In the genomic region with DNA sequence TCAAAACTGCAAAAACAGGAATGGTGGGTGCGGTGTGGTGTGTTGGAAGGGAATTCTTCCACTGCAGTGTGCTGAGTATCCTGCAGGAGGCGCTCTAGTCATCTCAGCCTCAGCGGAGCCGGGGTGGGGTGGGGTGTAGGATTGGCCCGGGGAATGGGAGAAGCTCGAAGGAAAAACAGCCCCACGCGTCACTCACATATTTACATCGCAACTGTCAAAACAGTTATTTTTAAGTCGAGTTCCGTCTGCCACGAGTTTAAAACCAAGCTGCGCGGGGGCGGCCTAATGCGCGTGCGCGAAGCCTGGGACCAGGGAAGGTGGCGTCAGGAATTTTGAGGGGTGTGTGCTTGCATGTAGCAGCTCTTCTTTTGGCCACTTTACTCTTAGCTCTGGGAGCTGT, we compare ENCODE assay signal across 9 mouse cellular contexts. TPM values are rescaled to one million over a fixed set of nuclear protein-coding genes. Genes with fewer than 3 reads are reported as not detected.
DNase-seq lines count a peak whose midpoint lies in the region; ATAC-seq and TF ChIP-seq lines count a peak whose summit lies in the region.
"Had no signal": no experiment of that assay in that cellular context is flagged by ENCODE, and none has a peak within 500 bp of the region (broad histone marks: within the 10 kb centered on the region; RNA-seq: fewer than 3 reads in every experiment).

No protein-coding gene starts in this region.

- no peaks in the 10 kb centered on the region for H3K36me3 ChIP-seq in G1E (replicated peaks)
- no peaks in the 10 kb centered on the region for H3K36me3 ChIP-seq in forebrain, embryonic 14.5 days (ENCODE audit: control insufficient read depth, insufficient read depth, low read length)
- no peaks in the 10 kb centered on the region for H3K36me3 ChIP-seq in liver, embryonic 16.5 days (ENCODE audit: control insufficient read depth, insufficient read depth)
- no peaks in the 10 kb centered on the region for H3K36me3 ChIP-seq in neural tube, embryonic 14.5 days (ENCODE audit: control insufficient read depth, insufficient read depth, low read length)

- H3K9me3 ChIP-seq in G1E (replicated peaks) = no peaks in the 10 kb centered on the region
- H3K9me3 ChIP-seq in forebrain, embryonic 14.5 days (replicated peaks; ENCODE audit: control insufficient read depth, low read length) = no peaks in the 10 kb centered on the region
- H3K9me3 ChIP-seq in liver, embryonic 16.5 days (replicated peaks; ENCODE audit: control insufficient read depth, low read length) = no peaks in the 10 kb centered on the region
- H3K9me3 ChIP-seq in neural tube, embryonic 14.5 days (ENCODE audit: control insufficient read depth, low read length) = no peaks in the 10 kb centered on the region

- peaks cover 30% of the 10 kb centered on the region for H3K27me3 ChIP-seq in G1E (ENCODE audit: insufficient read depth, low read length)
- H3K27me3 ChIP-seq in forebrain, embryonic 14.5 days (replicated peaks; ENCODE audit: control insufficient read depth, insufficient read depth, low read length) = no peaks in the 10 kb centered on the region
- H3K27me3 ChIP-seq in liver, embryonic 16.5 days (ENCODE audit: control insufficient read depth, insufficient read depth, low read depth, low read length) = peaks cover 6% of the 10 kb centered on the region
- no peaks in the 10 kb centered on the region for H3K27me3 ChIP-seq in neural tube, embryonic 14.5 days (ENCODE audit: control insufficient read depth, insufficient read depth, low read length)

- intact Hi-C loops in heart, postnatal 36 days (cut with DNase I) = no loop called here

- H3K4me3 ChIP-seq in G1E (ENCODE audit: low read depth, low read length) = no peak overlapping the region
- H3K4me3 ChIP-seq in brown adipose tissue, adult 24 weeks (ENCODE audit: insufficient read depth, low read depth, low read length) = peak overlapping the region; percentile 39
- peak overlapping the region; percentile 13; the same call in 1 of the 2 replicates for H3K4me3 ChIP-seq in forebrain, embryonic 14.5 days (ENCODE audit: low read depth, low read length)
- peak overlapping the region; percentile 26 for H3K4me3 ChIP-seq in layer of hippocampus, adult 2 months
- H3K4me3 ChIP-seq in liver, embryonic 16.5 days (ENCODE audit: low read depth, low read length) = peak overlapping the region; percentile 28
- H3K4me3 ChIP-seq in neural tube, embryonic 14.5 days (ENCODE audit: low read depth, low read length) = no peak overlapping the region

- H3K4me2 ChIP-seq in forebrain, embryonic 14.5 days (ENCODE audit: low read length) = peak overlapping the region; percentile 18; the same call in 1 of the 2 replicates
- H3K4me2 ChIP-seq in liver, embryonic 16.5 days (ENCODE audit: low read depth, low read length) = peak overlapping the region; percentile 39
- H3K4me2 ChIP-seq in neural tube, embryonic 14.5 days (ENCODE audit: low read depth, low read length) = peak overlapping the region; percentile 29; the same call in 1 of the 2 replicates

- peak; percentile 64; the same call in 1 of the 2 replicates for TF ChIP-seq CTCF in G1E (IDR thresholded peaks at IDR 0.05; ENCODE audit: low read depth, low read length)
- TF ChIP-seq CTCF in layer of hippocampus, adult 2 months (conservative IDR thresholded peaks at IDR 0.05) = peak; percentile 93

- WGBS in forebrain, embryonic 14.5 days = 8% methylated on average over 20 of the region's 20 CpGs
- 6% methylated on average over 20 of the region's 20 CpGs for WGBS in liver, embryonic 16.5 days (ENCODE audit: insufficient replicate concordance)
- 9% methylated on average over 20 of the region's 20 CpGs for WGBS in neural tube, embryonic 14.5 days

- no peak for ATAC-seq in G1E (ENCODE audit: extremely low read depth, insufficient number of reproducible peaks, low FRiP score, poor library complexity, severe bottlenecking)
- peak; percentile 77 for ATAC-seq in forebrain, embryonic 14.5 days
- no peak for ATAC-seq in liver, embryonic 16.5 days (ENCODE audit: low read depth)
- ATAC-seq in neural tube, embryonic 14.5 days (ENCODE audit: low read depth) = no peak

- no peak for DNase-seq in G1E (ENCODE audit: low spot score)
- DNase-seq in forebrain, embryonic 14.5 days (ENCODE audit: low spot score) = peak; percentile 90
- DNase-seq in heart, postnatal 36 days = peak; percentile 60 to 61
- DNase-seq in layer of hippocampus, adult 2 months (ENCODE audit: low spot score in 2 of 2) = peak; percentile 91 to 92
- DNase-seq in yolk sac, embryonic 10.5 days (ENCODE audit: low spot score) = no peak

- H3K4me1 ChIP-seq in G1E (ENCODE audit: insufficient read depth, low read depth, low read length) = no peaks in the 10 kb centered on the region
- no peaks in the 10 kb centered on the region for H3K4me1 ChIP-seq in brown adipose tissue, adult 24 weeks (ENCODE audit: control insufficient read depth, insufficient read depth, insufficient read length, low read length)
- peaks cover 30% of the 10 kb centered on the region for H3K4me1 ChIP-seq in forebrain, embryonic 14.5 days (ENCODE audit: control insufficient read depth, insufficient read depth, low read length)
- H3K4me1 ChIP-seq in liver, embryonic 16.5 days (ENCODE audit: control insufficient read depth, low read depth, low read length) = peaks cover 4% of the 10 kb centered on the region; the same call in 1 of the 2 replicates
- peaks cover 38% of the 10 kb centered on the region for H3K4me1 ChIP-seq in neural tube, embryonic 14.5 days (ENCODE audit: control insufficient read depth, insufficient read depth, low read length)

- H3K27ac ChIP-seq in brown adipose tissue, adult 24 weeks (replicated peaks; ENCODE audit: low read depth, low read length) = no peak overlapping the region
- H3K27ac ChIP-seq in forebrain, embryonic 14.5 days (ENCODE audit: low read depth, low read length) = no peak overlapping the region
- H3K27ac ChIP-seq in layer of hippocampus, adult 2 months = no peak overlapping the region
- no peak overlapping the region for H3K27ac ChIP-seq in liver, embryonic 16.5 days (ENCODE audit: low read length)
- H3K27ac ChIP-seq in neural tube, embryonic 14.5 days (ENCODE audit: low read depth, low read length) = no peak overlapping the region

- no peak overlapping the region for H3K9ac ChIP-seq in forebrain, embryonic 14.5 days (ENCODE audit: low read length)
- H3K9ac ChIP-seq in liver, embryonic 16.5 days (ENCODE audit: low read depth, low read length) = no peak overlapping the region; the same call in 1 of the 2 replicates
- no peak overlapping the region for H3K9ac ChIP-seq in neural tube, embryonic 14.5 days (replicated peaks; ENCODE audit: low read depth, low read length)

RNA-seq across cellular contexts. Expression of a gene that starts 17.3 kb away (rescaled TPM):
- total RNA-seq in G1E (2014; fragmentation: Nextera tagmentation) (not detected in 2 replicates), G1E (2017) (0.17 TPM in 1 of 2 replicates, not detected in the other)
- polyA plus RNA-seq in G1E (2012) = not detected in 2 replicates
- polyA plus RNA-seq in brown adipose tissue, adult 24 weeks (2012; ENCODE audit: insufficient read depth, insufficient read length, missing spikeins) = not detected in 2 replicates
- not detected in 2 replicates for polyA plus RNA-seq in forebrain, embryonic 14.5 days (2014; fragmentation: Nextera tagmentation; extraction: Ambion mirVana)
- not detected for total RNA-seq in heart, postnatal 36 days (2021)
- total RNA-seq in layer of hippocampus, adult 2 months (2021) = not detected
- not detected in 2 replicates for polyA plus RNA-seq in liver, embryonic 16.5 days (2015; fragmentation: Nextera tagmentation; extraction: Ambion mirVana)
- polyA plus RNA-seq in neural tube, embryonic 14.5 days (2014; fragmentation: Nextera tagmentation; extraction: Ambion mirVana) = 0.74 and 0.76 TPM in 2 replicates
- polyA plus RNA-seq: gonadal fat pad, adult 2 months had no signal

RNA-seq across cellular contexts. Expression of a gene that starts 21.0 kb away (rescaled TPM):
- not detected in 2 replicates for total RNA-seq in G1E (2014; fragmentation: Nextera tagmentation)
- total RNA-seq in G1E (2017) = under 0.01 and 0.05 TPM in 2 replicates
- polyA plus RNA-seq in G1E (2012) = not detected in 2 replicates
- polyA plus RNA-seq in brown adipose tissue, adult 24 weeks (2012; ENCODE audit: insufficient read depth, insufficient read length, missing spikeins) = not detected in 2 replicates
- 2.2 and 2.9 TPM in 2 replicates for polyA plus RNA-seq in forebrain, embryonic 14.5 days (2014; fragmentation: Nextera tagmentation; extraction: Ambion mirVana)
- total RNA-seq in heart, postnatal 36 days (2021) = not detected
- total RNA-seq in layer of hippocampus, adult 2 months (2021) = under 1 TPM; 0.47 to 0.61 TPM
- not detected in 2 replicates for polyA plus RNA-seq in liver, embryonic 16.5 days (2015; fragmentation: Nextera tagmentation; extraction: Ambion mirVana)
- polyA plus RNA-seq in neural tube, embryonic 14.5 days (2014; fragmentation: Nextera tagmentation; extraction: Ambion mirVana) = 3.6 and 3.8 TPM in 2 replicates

RNA-seq across cellular contexts. Expression of a gene that starts 21.0 kb away (rescaled TPM):
- total RNA-seq in G1E (2014; fragmentation: Nextera tagmentation) = not detected in 2 replicates
- total RNA-seq in G1E (2017) = 0.17 and 0.44 TPM in 2 replicates
- polyA plus RNA-seq in G1E (2012) = not detected in 2 replicates
- polyA plus RNA-seq in brown adipose tissue, adult 24 weeks (2012; ENCODE audit: insufficient read depth, insufficient read length, missing spikeins) = not detected in 2 replicates
- polyA plus RNA-seq in forebrain, embryonic 14.5 days (2014; fragmentation: Nextera tagmentation; extraction: Ambion mirVana) = 15.5 and 18.7 TPM in 2 replicates
- not detected for total RNA-seq in heart, postnatal 36 days (2021)
- under 1 TPM; 0.64 to 0.88 TPM for total RNA-seq in layer of hippocampus, adult 2 months (2021)
- polyA plus RNA-seq in liver, embryonic 16.5 days (2015; fragmentation: Nextera tagmentation; extraction: Ambion mirVana) = not detected in 2 replicates
- polyA plus RNA-seq in neural tube, embryonic 14.5 days (2014; fragmentation: Nextera tagmentation; extraction: Ambion mirVana) = 21.0 and 25.3 TPM in 2 replicates

Comparison
In these comparisons a context has a peak if more than half of its experiments do, and no peak if none do; other contexts are left out.
1. DNase-seq: peak in forebrain, embryonic 14.5 days (single experiment), heart, postnatal 36 days (2 of 2) and layer of hippocampus, adult 2 months (2 of 2); none in G1E (single experiment) and yolk sac, embryonic 10.5 days (single experiment).
2. H3K4me3 ChIP-seq: peak in brown adipose tissue, adult 24 weeks (single experiment), forebrain, embryonic 14.5 days (single experiment), layer of hippocampus, adult 2 months (single experiment) and liver, embryonic 16.5 days (single experiment); none in G1E (single experiment) and neural tube, embryonic 14.5 days (single experiment).
3. RNA of a gene that starts 21.0 kb away (polyA plus RNA-seq): 21.0 to 25.3 TPM in neural tube, embryonic 14.5 days and 15.5 to 18.7 TPM in forebrain, embryonic 14.5 days; not detected in G1E, not detected in brown adipose tissue, adult 24 weeks and not detected in liver, embryonic 16.5 days; every median in the first group is over 10 times any median in the second.
4. Peak in every context shown above with its lines, with median percentiles within 50 percentile points of each other: H3K4me2 ChIP-seq.